Mouse (Mus musculus) heart, adult 8-10 months (tissue): ENCODE measurements around the gene Gm10563. TPM values are rescaled to one million over a fixed set of nuclear protein-coding genes. Genes with fewer than 3 reads are reported as not detected.

ENCODE experiments used
- total RNA-seq, 4 experiments: library from RNA; stranded (reverse); gene quantifications; 2 replicates each; pipeline ENCODE4 v1.2.4; 2022

The Gm10563 gene
- total RNA-seq, 4 experiments from 2014 or later = not detected

Other genes with a start within 250 kb of the Gm10563 start
- gene Gabrd, start 247.3 kb downstream of the Gm10563 start, total RNA-seq = not detected
- under 1 TPM; 0.19 to 0.38 (median 0.27) TPM for gene Cfap74, start 236.2 kb downstream of the Gm10563 start, total RNA-seq
- gene Tmem52, start 176.3 kb downstream of the Gm10563 start, total RNA-seq = 1 to 10 TPM; 4.2 to 9.6 (median 6.2) TPM
- 100 to 1,000 TPM; 136 to 150 (median 142) TPM for gene Gnb1, start 154.0 kb downstream of the Gm10563 start, total RNA-seq
- gene Nadk, start 83.0 kb downstream of the Gm10563 start, total RNA-seq = 10 to 100 TPM; 23.8 to 30.2 (median 29.1) TPM
- gene Slc35e2, start 44.0 kb downstream of the Gm10563 start, total RNA-seq = 1 to 10 TPM; 6.2 to 7.8 (median 6.9) TPM
- 10 to 100 TPM; 29.2 to 37.0 (median 30.2) TPM for gene Cdk11b, start 20.6 kb downstream of the Gm10563 start, total RNA-seq
- gene Mmp23, start 8.0 kb upstream of the Gm10563 start, total RNA-seq = 1 to 10 TPM; 6.7 to 9.0 (median 7.4) TPM
- 10 to 100 TPM; 25.4 to 30.1 (median 27.1) TPM for gene Mib2, start 23.8 kb upstream of the Gm10563 start, total RNA-seq
- gene Fndc10, start 48.9 kb upstream of the Gm10563 start, total RNA-seq = 1 to 10 TPM in 3 of 4 experiments, under 1 TPM in 1; 0.98 to 2.4 (median 1.3) TPM
- gene Ssu72, start 59.4 kb upstream of the Gm10563 start, total RNA-seq = 10 to 100 TPM; 43.2 to 53.5 (median 51.2) TPM
- under 1 TPM in 3 of 4 experiments, not detected in 1; 0.11 to 0.81 (median 0.13) TPM for gene Tmem240, start 89.4 kb upstream of the Gm10563 start, total RNA-seq
- 10 to 100 TPM; 34.9 to 45.7 (median 40.8) TPM for gene Atad3a, start 115.7 kb upstream of the Gm10563 start, total RNA-seq
- gene Vwa1, start 129.3 kb upstream of the Gm10563 start, total RNA-seq = 1 to 10 TPM; 5.6 to 9.8 (median 8.1) TPM
- gene Tmem88b, start 140.5 kb upstream of the Gm10563 start, total RNA-seq = 1 to 10 TPM in 1 of 4 experiments, under 1 TPM in 3; 0.66 to 1.1 (median 0.81) TPM
- not detected for gene Ankrd65, start 145.0 kb upstream of the Gm10563 start, total RNA-seq
- gene Mrpl20, start 157.5 kb upstream of the Gm10563 start, total RNA-seq = 10 to 100 TPM; 78.5 to 86.8 (median 80.6) TPM
- 10 to 100 TPM; 20.3 to 30.7 (median 26.2) TPM for gene Ccnl2, start 167.1 kb upstream of the Gm10563 start, total RNA-seq
- gene Aurkaip1, start 185.9 kb upstream of the Gm10563 start, total RNA-seq = 100 to 1,000 TPM; 112 to 128 (median 117) TPM
- gene Mxra8, start 194.3 kb upstream of the Gm10563 start, total RNA-seq = 10 to 100 TPM; 19.7 to 30.4 (median 24.4) TPM
- gene Dvl1, start 202.0 kb upstream of the Gm10563 start, total RNA-seq = 10 to 100 TPM; 41.3 to 50.7 (median 49.8) TPM
- under 1 TPM; 0.17 to 0.19 (median 0.19) TPM for gene Tas1r3, start 218.0 kb upstream of the Gm10563 start, total RNA-seq
- gene Cptp, start 224.0 kb upstream of the Gm10563 start, total RNA-seq = 1 to 10 TPM; 7.3 to 9.9 (median 8.6) TPM
- 10 to 100 TPM; 13.9 to 14.5 (median 14.1) TPM for gene Ints11, start 224.1 kb upstream of the Gm10563 start, total RNA-seq
- 10 to 100 TPM in 3 of 4 experiments, 1 to 10 TPM in 1; 9.6 to 11.9 (median 10.9) TPM for gene Pusl1, start 246.4 kb upstream of the Gm10563 start, total RNA-seq
- 10 to 100 TPM in 2 of 4 experiments, 1 to 10 TPM in 2; 9.5 to 13.8 (median 10.9) TPM for gene Acap3, start 246.4 kb upstream of the Gm10563 start, total RNA-seq